Comparison of ENCODE assay signal across 8 mouse cellular contexts in genomic region chr9:107463509-107463908, GRCm38 (mm10).
DNase-seq lines count a peak whose midpoint lies in the region; ATAC-seq lines count a peak whose summit lies in the region.

No protein-coding gene starts in this region.

- no peak overlapping the region for H3K27ac ChIP-seq in embryonic facial prominence, embryonic 12.5 days
- H3K27ac ChIP-seq in limb, embryonic 11.5 days (replicated peaks; ENCODE audit: low read depth, low read length) = no peak overlapping the region
- H3K27ac ChIP-seq in midbrain, embryonic 16.5 days (ENCODE audit: low read length) = peak overlapping the region; percentile 82

- H3K27me3 ChIP-seq in embryonic facial prominence, embryonic 12.5 days = 0 out of 2 replicates have a peak, but pooled peaks cover 5% of the 10 kb centered on the region
- H3K27me3 ChIP-seq in limb, embryonic 11.5 days (ENCODE audit: control insufficient read depth, insufficient read depth, low read length) = peaks cover 35% of the 10 kb centered on the region
- no peaks in the 10 kb centered on the region for H3K27me3 ChIP-seq in midbrain, embryonic 16.5 days (ENCODE audit: control insufficient read depth, insufficient read depth, low read depth, low read length)

- ATAC-seq in embryonic facial prominence, embryonic 12.5 days (ENCODE audit: insufficient number of reproducible peaks, insufficient read depth, low FRiP score, low TSS enrichment) = 0 out of 2 replicates have a peak, but pooled peaks have one; percentile 17
- no peak; the same call in 1 of the 2 replicates for ATAC-seq in limb, embryonic 11.5 days (ENCODE audit: insufficient number of reproducible peaks, low FRiP score, low TSS enrichment, low read depth)
- ATAC-seq in midbrain, embryonic 16.5 days = peak; percentile 78

- WGBS in embryonic facial prominence, embryonic 12.5 days = 13% methylated on average over 7 of the region's 7 CpGs
- WGBS in limb, embryonic 11.5 days = 17% methylated on average over 7 of the region's 7 CpGs
- 8% methylated on average over 7 of the region's 7 CpGs for WGBS in midbrain, embryonic 16.5 days

- H3K4me1 ChIP-seq in embryonic facial prominence, embryonic 12.5 days = peaks cover 12% of the 10 kb centered on the region
- no peaks in the 10 kb centered on the region for H3K4me1 ChIP-seq in limb, embryonic 11.5 days (ENCODE audit: control insufficient read depth, insufficient read depth, low read length)
- H3K4me1 ChIP-seq in midbrain, embryonic 16.5 days (ENCODE audit: control insufficient read depth, insufficient read depth, low read length) = peaks cover 36% of the 10 kb centered on the region

- H3K36me3 ChIP-seq in embryonic facial prominence, embryonic 12.5 days = no peaks in the 10 kb centered on the region
- H3K36me3 ChIP-seq in limb, embryonic 11.5 days (ENCODE audit: control insufficient read depth, insufficient read depth, low read length) = no peaks in the 10 kb centered on the region
- no peaks in the 10 kb centered on the region for H3K36me3 ChIP-seq in midbrain, embryonic 16.5 days (ENCODE audit: control insufficient read depth, insufficient read depth, low read length)

- no peak overlapping the region for H3K4me2 ChIP-seq in embryonic facial prominence, embryonic 12.5 days (replicated peaks)
- H3K4me2 ChIP-seq in limb, embryonic 11.5 days (ENCODE audit: low read depth, severe bottlenecking) = no peak overlapping the region
- H3K4me2 ChIP-seq in midbrain, embryonic 16.5 days (ENCODE audit: low read length) = no peak overlapping the region

- H3K9me3 ChIP-seq in embryonic facial prominence, embryonic 12.5 days = no peaks in the 10 kb centered on the region
- H3K9me3 ChIP-seq in limb, embryonic 11.5 days (ENCODE audit: control insufficient read depth, low read length) = no peaks in the 10 kb centered on the region
- H3K9me3 ChIP-seq in midbrain, embryonic 16.5 days (replicated peaks; ENCODE audit: control insufficient read depth, low read length, poor library complexity, severe bottlenecking) = no peaks in the 10 kb centered on the region

- no peak overlapping the region for H3K9ac ChIP-seq in embryonic facial prominence, embryonic 12.5 days
- H3K9ac ChIP-seq in limb, embryonic 11.5 days (ENCODE audit: low read length) = no peak overlapping the region
- H3K9ac ChIP-seq in midbrain, embryonic 16.5 days (ENCODE audit: low read depth, low read length) = no peak overlapping the region

- no peak overlapping the region for H3K4me3 ChIP-seq in embryonic facial prominence, embryonic 12.5 days
- no peak overlapping the region for H3K4me3 ChIP-seq in limb, embryonic 11.5 days (ENCODE audit: low read depth, low read length)
- H3K4me3 ChIP-seq in midbrain, embryonic 16.5 days (ENCODE audit: low read depth, low read length) = no peak overlapping the region

- peak; percentile 60 for DNase-seq in 3T3-L1 (ENCODE audit: low read depth, low spot score)
- peak; percentile 88 to 92 for DNase-seq in adrenal gland, postnatal 36 days
- peak; percentile 50 for DNase-seq in heart, adult 8-10 months (ENCODE audit: low spot score)
- DNase-seq in kidney, adult 8-10 months = peak; percentile 61 to 84
- peak; percentile 93 for DNase-seq in limb, embryonic 11.5 days (ENCODE audit: low spot score)
- DNase-seq in spleen, postnatal 14 days (ENCODE audit: low spot score in 2 of 2) = peak; percentile 50 to 69
